Mouse (Mus musculus) right cerebral cortex, adult 18-20 months (tissue): ENCODE measurements at regions not wholly inside any gene's neighbourhood (a gene's known extent, or its start where the extent isn't known, plus 50 kb on each side); places are given as distances from the start of the nearest gene placed in this dataset.
"Not testable (repeated sequence)": the region's sequence is repeated elsewhere in the genome, so short reads cannot be mapped to it uniquely, and the experiment has no call there.

Source experiments
- DNase-seq: peaks from one replicate; pipeline ENCODE4 v3.0.0; 2022; ENCODE audit warnings: mixed read lengths

DNA sequence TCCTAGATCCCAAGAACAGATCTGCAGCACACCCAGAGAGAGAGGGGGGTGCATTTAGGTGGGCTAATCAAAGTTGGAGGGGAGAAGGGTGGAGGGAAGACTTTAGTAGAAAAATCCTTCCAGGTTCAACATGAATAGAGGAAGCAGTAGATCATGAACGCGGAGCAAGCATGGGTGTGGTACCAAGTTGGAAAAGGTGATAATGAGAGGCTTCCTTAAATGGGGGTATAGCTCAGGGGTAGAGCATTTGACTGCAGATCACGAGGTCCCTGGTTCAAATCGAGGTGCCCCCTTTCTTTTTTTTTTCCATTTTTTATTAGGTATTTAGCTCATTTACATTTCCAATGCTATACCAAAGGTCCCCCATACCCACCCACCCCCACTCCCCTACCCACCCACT lies 54.0 kb upstream of the Krba1 start:
- DNase-seq, result not testable (repeated sequence)

DNA sequence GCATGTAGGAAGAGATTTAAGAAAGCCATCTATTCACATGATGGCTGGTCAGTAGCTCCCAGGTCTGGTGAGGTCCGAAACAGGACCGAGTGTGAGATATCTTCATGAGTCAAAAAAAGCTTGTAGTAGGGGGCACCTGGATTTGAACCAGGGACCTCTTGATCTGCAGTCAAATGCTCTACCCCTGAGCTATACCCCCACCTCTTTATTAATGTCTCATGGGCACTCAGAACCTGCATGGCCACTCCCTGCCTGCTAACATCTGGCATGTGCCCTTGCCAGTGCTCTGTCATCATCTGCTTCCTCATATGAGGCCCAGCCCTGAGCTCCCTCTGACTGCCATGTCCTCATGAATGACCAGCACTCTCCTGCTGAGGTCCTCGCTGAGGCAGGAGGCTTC lies 58.4 kb upstream of the Krba1 start:
- DNase-seq, result not testable (repeated sequence)

DNA sequence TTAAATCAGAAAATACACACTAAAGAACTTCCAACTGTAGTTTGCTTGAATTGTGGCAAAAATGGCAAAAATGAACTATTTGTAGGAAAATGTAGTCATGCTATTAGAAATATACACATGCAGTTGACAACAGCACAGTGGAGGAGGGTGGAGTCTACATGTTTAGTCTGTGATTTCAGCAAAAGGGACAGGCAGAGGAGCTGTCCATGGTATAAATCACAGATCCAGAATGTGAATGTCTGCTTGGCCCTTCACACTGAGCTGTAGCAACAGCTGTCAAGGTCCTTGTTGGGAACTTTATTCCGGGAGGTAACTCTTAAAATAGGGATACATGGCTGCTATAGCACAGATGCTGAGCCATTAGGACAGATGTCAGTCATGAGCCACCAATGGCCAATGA lies 107.4 kb upstream of the Krba1 start:
- no peak for DNase-seq

DNA sequence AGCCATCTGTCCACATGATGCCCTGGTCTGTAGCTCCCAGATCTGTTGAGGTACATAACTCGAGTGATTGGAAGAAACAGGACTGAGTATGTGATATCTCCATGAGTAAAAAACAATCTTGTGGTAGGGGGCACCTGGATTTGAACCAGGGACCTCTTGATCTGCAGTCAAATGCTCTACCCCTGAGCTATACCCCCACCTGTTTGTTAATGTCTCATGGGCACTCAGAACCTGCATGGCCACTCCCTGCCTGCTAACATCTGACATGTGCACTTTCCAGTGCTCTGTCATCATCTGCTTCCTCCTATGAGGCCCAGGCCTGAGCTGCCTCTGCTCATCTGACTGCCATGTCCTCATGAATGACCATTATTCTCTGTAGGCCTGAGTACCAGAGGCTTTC lies 115.7 kb upstream of the Krba1 start:
- not testable (repeated sequence) for DNase-seq

DNA sequence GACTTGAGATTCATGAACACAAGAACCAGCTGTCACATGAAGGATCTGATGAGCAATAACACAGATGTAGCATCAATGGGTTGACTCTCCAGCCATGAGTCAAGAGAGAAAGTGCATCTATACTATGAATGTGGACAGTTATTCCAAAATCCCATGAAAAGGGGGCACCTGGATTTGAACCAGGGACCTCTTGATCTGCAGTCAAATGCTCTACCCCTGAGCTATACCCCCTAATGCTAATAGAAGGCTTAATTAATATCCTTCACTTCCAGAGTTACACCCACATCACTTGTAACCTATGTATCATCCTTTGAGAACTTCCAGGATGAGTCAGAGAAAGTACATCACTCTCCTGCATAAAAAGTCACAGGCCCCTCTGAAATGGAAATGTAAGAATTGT lies 133.8 kb upstream of the Krba1 start:
- DNase-seq, result not testable (repeated sequence)

DNA sequence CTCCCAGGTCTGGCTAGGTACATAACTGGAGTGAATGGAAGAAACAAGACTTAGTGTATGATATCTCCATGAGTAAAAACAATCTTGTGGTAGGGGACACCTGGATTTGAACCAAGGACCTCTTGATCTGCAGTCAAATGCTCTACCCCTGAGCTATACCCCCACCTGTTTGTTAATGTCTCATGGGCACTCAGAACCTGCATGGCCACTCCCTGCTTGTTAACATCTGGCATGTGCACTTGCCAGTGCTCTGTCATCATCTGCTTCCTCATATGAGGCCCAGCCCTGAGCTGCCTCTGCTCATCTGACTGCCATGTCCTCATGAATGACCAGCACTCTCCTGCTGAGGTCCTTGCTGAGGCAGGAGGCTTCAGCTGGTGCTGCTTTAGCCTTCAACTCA lies 142.4 kb upstream of the Krba1 start:
- not testable (repeated sequence) for DNase-seq

DNA sequence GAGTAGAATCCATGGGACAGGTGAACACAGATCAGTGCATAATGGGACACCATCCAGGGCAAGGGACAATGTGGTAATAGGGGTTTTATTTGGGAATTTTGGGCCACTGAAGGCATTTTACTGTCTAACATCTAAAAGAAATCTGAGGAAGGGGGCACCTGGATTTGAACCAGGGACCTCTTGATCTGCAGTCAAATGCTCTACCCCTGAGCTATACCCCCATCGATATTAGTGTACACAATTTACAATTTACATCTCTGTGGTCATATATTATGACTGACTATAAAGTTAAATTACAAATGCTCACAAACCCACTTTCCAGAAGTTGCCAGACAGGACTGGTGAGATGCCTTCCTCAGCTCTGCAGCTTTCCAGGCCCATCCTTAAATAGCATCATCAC lies 143.4 kb upstream of the Krba1 start:
- no peak for DNase-seq

DNA sequence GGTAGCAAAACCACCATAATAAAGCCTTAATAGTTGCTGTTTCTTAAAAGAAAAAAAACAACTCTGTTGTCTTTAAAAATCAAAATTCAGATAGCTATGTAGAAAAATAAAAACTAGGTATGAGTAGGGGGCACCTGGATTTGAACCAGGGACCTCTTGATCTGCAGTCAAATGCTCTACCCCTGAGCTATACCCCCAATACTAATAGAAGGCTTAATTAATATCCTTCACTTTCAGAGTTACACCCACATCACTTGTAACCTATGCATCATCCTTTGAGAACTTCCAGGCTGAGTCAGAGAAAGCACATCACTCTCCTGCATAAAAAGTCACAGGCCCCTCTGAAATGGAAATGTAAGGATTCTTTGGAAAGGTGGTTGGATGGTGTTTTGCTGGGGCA lies 151.2 kb upstream of the Krba1 start:
- not testable (repeated sequence) for DNase-seq

DNA sequence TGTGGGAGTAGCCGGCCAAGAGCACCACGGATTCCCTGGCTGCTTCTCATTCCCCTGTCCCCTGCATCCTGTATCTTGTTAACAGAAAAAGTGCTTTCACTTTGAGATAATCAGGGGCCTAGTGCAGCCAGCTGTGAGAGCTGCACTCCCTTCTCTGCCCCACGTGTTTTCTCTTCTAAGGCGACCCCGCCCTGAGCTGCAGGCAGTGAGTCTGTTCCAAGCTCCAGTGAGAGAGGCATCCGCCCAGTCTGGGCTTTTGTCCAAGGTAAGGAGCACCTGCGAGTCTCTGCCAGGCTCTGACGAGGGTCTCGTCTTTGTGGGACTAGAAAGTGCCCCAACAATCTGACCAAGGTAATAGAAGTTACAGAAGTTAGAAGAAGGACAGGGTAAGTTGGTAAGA lies 141.0 kb upstream of the Zfp746 start:
- DNase-seq, result no peak

DNA sequence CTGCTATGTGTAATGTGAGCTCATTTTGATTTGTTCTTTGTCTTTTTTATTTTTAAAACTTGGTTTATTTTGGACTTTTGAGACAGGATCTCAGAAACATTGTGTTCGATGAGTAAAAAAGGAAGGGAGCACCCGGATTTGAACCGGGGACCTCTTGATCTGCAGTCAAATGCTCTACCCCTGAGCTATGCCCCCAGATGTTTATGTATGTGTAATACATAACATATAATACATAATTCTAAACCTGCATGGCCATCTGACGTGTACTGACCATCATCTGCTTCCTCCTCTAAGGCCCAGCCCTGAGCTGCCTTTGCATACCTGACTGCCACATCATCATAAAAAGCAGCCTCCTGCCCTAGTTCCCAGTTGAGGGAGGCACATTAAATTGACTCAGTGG lies 137.8 kb upstream of the Zfp746 start:
- no peak for DNase-seq

DNA sequence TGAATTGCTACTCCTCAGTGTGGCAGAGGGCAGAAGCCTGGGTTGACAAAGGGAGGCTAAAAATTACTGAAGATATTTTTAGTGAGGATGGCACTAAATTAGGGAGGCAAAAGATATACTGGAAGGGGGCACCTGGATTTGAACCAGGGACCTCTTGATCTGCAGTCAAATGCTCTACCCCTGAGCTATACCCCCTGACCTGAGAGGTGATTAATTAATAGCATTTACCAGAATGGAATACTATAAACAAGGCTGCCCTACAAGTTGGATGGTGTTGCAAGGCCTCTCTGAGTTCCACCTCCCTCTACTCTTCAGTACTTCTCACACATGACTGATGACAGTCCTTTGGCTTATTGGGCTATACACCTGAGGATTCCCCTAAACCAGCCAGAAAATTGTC lies 136.6 kb upstream of the Zfp746 start:
- DNase-seq, result no peak

DNA sequence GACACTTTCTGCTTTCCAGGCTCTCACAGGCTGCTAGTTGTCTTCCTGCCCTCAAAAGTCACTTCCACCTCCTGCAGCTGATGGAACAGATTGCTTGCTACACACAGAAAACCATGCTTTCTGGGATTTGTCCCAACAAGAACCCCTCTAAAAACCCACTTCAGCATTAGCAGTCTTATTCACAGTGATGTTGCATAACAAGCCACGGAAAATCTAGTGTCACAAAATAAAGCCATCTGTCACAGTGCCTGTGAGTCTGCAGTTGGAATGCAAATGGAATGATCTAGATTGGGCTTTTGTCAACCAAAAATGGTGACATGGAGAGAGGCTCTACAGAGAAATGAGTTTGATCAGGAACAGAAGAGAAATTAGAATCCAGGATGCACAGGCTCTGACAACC lies 135.4 kb upstream of the Zfp746 start:
- DNase-seq, result peak; percentile 41

DNA sequence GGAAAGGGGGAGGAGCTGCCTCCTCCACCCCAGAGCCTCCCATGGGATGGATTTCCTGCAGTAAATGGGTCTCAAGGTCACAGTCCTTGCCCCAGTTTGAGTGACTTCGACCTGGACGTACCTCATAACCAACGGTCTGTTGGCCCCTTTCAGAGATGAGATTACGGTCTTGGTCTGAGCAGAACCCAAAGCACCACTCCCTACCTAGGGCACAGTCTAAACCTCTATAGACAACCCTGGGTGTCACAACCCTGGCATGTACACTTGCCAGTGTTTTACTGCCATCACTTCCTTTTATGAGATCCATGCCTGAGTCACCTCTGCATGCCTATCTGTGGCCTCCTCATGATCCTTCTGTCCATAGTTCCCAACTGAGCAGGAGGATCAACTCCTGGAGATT lies 128.8 kb upstream of the Zfp746 start:
- no peak for DNase-seq

DNA sequence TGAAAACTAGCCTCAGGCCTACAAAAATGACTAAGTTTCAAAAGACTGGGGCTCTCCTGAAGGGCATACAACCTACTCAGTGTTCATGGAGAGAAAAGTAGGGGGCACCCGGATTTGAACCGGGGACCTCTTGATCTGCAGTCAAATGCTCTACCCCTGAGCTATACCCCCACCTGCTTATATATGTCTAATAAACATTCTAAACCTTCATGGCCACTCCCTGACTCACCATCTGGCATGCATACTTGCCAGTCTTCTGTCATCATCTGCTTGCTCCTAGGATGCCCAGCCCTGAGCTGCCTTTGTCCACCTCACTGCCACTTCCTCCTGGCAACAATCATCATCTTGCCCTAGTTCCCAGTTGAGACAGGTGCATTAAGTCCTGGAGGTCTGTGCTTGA lies 123.3 kb upstream of the Zfp746 start:
- no peak for DNase-seq

DNA sequence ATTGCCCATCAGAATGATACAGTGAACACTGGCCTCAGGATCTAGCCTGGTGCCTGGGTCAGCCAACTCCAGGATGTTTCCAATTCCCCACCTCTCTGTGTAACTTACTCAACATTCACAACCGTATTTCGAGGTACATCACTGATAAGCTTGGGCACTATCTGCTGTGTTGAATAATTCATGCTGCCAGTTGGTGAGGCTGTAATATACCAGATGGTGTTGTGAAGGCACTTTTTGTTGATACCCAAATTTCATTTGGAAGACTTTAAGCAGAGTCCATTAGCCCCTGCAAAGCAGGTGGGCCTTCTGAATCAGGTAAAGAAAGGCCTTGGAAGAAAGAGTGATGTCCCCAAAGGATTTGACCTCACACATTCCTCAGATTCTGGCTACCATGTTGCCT lies 122.7 kb upstream of the Zfp746 start:
- DNase-seq, result no peak

DNA sequence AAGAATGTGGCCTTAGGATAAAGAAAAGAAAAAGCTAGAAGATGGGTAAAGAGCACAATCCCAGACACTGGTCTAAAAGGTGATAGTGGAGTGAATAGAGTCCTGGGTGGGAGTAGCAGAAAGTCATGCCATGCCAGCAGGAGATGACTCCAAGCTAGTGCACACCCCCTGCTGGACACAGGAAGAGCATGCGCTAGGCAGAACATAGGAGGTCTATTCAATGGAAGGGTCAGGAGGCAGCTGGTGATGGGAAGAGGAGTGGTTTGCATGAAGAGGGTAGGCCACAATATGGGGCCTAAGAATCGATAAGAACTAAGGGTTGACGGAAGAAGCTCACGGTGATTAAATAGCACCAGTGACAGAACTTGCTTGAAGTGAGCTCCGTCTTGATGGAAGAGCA lies 119.3 kb upstream of the Zfp746 start:
- DNase-seq, result no peak

DNA sequence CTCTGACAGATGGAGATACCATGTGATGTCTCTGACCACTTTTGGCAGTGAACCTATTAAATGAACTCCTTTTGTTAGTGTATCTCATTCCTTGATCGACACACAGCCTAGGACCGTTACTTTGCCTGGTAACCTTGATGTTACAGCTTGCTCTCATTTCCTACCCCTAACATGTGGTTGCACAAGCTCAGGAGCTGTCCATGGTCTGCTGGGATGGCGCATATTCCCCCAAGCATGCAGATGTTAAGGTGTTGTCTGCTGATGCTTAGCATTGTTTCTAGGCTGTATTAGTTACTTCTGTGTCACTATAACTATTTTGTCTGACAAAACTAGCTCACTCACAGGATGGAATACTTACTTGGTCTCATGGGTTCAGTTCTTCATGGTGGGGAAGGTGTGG lies 113.6 kb upstream of the Zfp746 start:
- DNase-seq, result no peak

DNA sequence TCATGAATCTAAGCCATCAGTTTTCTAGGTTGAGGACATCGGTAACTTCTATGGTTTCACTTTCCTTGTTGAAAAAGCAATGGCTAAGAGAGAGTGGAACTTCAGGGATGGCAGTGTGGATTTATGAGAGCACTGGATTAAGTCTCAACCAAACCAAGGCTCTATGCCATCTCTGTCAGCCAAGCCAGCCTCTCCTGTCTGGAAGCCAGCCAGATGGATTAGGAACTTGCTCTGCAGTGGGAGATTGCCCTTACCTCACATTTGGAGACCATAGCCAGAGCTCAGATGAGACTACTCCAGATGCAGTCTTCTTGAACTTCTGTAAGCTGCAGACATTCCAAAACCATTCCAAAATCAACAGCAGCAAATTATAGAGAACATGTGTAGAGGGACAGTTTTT lies 112.4 kb upstream of the Zfp746 start:
- DNase-seq, result no peak

DNA sequence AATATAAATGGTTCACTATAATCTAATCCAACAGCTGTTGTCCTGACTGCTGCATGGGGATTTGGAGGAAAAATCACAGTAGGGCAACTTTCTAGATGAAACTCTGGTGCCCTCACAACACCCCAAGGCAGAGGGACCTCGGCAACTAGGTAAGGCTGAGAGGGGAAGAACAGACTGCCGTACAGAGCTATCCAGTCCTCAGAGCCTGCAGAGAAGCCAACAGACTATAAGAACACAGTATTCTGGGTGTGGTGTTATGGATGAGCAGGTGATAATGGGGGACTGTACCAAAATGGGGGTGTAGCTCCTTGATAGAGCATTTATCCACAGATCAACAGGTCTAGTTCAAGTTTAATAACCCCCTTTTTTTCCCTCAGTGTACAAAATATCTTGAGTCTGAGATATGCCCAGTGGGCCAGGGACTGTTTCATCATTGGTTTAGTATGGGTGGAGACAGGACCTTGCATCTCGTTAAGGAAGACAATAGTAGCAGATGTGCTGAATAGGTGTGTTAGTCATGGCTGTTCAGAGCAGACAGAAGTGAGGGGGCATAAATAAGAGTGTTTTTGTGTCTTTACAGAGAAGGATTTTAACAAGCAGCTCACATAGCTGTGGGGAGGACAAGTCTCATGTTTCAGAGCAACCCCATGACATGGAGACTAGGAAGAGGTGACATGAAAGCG lies 111.4 kb upstream of the Zfp746 start:
- DNase-seq, result no peak

DNA sequence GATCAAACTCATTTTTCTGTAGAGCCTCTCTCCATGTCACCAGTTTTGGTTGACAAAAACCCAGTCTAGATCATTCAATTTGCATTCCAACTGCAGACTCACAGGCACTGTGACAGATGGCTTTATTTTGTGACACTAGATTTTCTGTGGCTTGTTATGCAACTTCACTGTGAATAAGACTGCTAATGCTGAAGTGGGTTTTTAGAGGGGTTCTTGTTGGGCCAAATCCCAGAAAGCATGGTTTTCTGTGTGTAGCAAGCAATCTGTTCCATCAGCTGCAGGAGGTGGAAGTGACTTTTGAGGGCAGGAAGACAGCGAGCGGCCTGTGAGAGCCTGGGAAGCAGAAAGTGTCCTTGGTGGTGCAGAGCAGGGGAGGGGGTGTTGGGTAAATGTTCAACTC lies 102.0 kb upstream of the Zfp746 start:
- DNase-seq, result not testable (repeated sequence)

DNA sequence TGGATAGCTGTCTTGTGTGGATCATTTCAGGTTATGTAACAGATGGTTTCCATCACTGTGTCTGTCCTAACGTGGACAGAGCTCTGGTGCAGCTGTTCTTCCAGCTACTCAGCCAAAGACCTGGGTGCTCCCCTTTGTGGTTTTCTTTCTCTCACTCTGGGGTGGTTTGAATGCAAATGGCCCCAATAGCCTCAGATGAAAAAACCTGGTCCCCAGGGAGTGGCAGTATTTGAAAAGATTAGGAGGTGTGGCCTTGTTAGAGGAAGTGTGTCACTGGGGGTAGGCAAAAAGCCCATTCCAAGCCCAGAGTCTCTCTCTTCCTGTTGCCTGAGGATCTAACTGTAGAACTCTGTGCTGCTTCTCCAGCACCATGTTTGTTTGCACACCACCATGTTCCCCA lies 98.9 kb upstream of the Zfp746 start:
- DNase-seq, result no peak

DNA sequence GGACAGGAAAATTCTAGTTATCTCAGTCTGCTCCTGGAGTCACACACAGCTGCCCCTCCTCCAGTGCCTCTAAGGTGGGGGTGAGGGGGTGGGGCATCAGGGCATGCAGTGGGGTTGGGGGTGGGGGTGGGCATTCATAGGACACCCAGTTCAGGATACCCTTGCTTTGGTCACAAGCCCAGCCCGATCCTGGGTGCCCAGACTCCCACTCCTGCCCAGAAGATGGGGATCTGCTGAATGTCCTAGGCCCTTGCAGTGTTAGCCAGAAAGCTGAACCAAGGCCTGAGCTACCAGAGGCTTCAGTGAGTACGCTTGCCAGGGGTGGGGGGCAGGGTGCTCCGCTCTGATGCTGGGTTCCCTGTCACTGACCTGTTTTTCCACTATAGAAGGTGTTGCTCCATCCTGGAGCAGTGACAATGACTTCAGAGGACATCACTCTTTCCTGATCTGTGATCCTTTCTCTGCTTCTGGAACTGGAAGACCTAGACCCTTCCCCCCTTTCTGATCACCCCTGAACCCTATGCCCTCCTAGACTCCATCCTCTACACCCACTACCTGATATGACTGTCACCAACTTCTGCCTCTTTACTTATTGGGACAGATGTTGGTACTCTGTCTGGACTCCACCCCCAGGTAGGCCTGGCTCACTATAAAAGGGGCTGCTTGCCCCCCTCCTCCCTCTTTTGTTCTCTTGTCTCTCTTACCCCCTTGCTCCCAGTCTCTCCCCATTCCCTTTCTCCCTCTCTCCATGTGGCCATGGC lies 92.1 kb upstream of the Zfp746 start:
- no peak for DNase-seq

DNA sequence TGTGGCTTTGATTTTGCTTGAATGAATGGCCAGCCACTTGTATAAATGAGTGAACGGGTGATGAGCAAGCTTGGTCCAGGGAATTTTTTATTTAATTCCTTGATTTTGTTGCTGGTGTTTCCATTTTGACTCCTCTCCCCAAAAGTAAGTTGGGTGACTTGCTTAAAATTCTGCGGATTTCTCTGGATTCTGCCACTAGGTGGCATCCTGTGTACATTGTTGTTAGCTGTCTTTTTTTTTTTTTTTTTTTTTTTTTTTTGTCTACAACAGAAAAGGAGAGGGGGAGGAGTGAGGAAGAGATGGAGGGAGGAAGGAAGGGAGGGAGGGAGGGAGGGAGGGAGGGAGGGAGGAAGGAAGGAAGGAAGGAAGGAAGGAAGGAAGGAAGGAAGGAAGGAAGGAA lies 91.5 kb upstream of the Zfp746 start:
- peak; percentile 69 for DNase-seq

DNA sequence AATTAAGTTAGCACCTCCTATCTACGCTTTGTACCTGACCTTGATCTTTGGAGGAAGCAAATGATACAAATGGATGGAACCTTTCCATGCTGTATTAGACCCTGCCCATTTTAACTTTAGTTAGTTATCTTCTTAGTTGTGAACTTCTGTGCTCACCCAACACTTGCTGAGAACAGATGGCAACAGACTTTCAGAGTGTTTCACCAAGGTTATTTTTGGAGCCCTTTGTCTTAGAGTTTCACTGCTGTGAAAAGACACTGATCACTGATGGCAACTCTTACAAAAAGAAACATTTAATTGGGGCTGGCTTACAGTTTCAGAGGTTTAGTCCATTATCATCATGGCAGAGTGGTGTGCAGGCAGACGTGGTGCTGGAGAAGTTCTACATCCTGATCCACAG lies 88.8 kb upstream of the Zfp746 start:
- DNase-seq, result no peak

DNA sequence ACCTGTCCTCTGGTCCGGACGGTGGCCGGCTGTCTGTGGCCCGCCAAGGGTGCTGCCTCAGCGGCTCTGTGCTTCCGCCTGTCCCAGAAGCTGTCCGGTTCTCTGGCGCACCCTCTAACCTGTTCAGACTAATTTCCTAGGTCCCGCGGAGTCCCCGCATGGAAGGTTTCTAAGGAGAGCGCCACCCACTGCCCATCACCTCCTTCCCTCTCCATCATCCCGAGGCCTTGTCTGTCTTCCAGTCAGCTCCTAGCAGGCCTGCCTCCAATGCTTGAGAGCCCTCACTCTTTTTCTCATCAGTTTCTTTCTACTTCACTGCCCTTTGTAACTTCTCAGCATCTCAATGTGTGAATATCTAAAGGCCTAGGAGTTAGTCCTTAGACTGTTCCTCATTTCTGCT lies 86.4 kb upstream of the Zfp746 start:
- DNase-seq, result not testable (repeated sequence)
